Mouse (Mus musculus): ENCODE results near the gene Gm20431. TPM values are rescaled to one million over a fixed set of nuclear protein-coding genes. Genes with fewer than 3 reads are reported as not detected.

The Gm20431 gene
- polyA plus RNA-seq, 1 experiment from 2014 or later = 2.7 TPM

- peaks cover 4% of the 10 kb centered on the region for H3K4me1 ChIP-seq
- 96% methylated on average over 7 of the region's 7 CpGs for WGBS
Observed at GRCm38 (mm10) chr2:167694963-167695362, 33.7 kb upstream of the Gm20431 start.

GRCm38 (mm10) chr2:167694244-167694643, 32.9 kb upstream of the Gm20431 start:
- H3K27me3 ChIP-seq (ENCODE audit: poor library complexity, severe bottlenecking) = peaks cover 39% of the 10 kb centered on the region
- DNase-seq (ENCODE audit: extremely low spot score, low spot score) = no peak
- H3K4me1 ChIP-seq = peaks cover 11% of the 10 kb centered on the region
- H3K9me3 ChIP-seq = peaks cover 8% of the 10 kb centered on the region
- WGBS = 64% methylated on average over 1 of the region's 1 CpGs
- H3K36me3 ChIP-seq (replicated peaks) = no peaks in the 10 kb centered on the region
- H3K4me3 ChIP-seq = no peak overlapping the region
- H3K27ac ChIP-seq = no peak overlapping the region

More at GRCm38 (mm10) chr2:167694963-167695362, 33.7 kb upstream of the Gm20431 start:
- no peak overlapping the region for H3K4me3 ChIP-seq
- H3K36me3 ChIP-seq (replicated peaks) = no peaks in the 10 kb centered on the region
- peaks cover 32% of the 10 kb centered on the region for H3K27me3 ChIP-seq (ENCODE audit: poor library complexity, severe bottlenecking)
- H3K27ac ChIP-seq = no peak overlapping the region
- DNase-seq (ENCODE audit: extremely low spot score, low spot score) = no peak
- H3K9me3 ChIP-seq = peaks cover 8% of the 10 kb centered on the region

- Histone ChIP-seq H3K4me3 (no peak overlapping the region), H3K27me3 (ENCODE audit: poor library complexity, severe bottlenecking) (peaks cover 46% of the 10 kb centered on the region), H3K36me3 (replicated peaks) (no peaks in the 10 kb centered on the region), H3K27ac (no peak overlapping the region), H3K9me3 (peaks cover 8% of the 10 kb centered on the region), H3K4me1 (peaks cover 18% of the 10 kb centered on the region)
- no peak for DNase-seq (ENCODE audit: extremely low spot score, low spot score)
- WGBS = 98% methylated on average over 2 of the region's 2 CpGs
Observed at GRCm38 (mm10) chr2:167693540-167693939, 32.2 kb upstream of the Gm20431 start.

- Histone ChIP-seq H3K36me3 (replicated peaks) (no peaks in the 10 kb centered on the region), H3K4me1 (peaks cover 25% of the 10 kb centered on the region), H3K27me3 (ENCODE audit: poor library complexity, severe bottlenecking) (peaks cover 53% of the 10 kb centered on the region), H3K4me3 (no peak overlapping the region), H3K9me3 (peaks cover 8% of the 10 kb centered on the region), H3K27ac (no peak overlapping the region)
- no peak for DNase-seq (ENCODE audit: extremely low spot score, low spot score)
- 82% methylated on average over 3 of the region's 3 CpGs for WGBS
Observed at GRCm38 (mm10) chr2:167692831-167693230, 31.5 kb upstream of the Gm20431 start.

DNA sequence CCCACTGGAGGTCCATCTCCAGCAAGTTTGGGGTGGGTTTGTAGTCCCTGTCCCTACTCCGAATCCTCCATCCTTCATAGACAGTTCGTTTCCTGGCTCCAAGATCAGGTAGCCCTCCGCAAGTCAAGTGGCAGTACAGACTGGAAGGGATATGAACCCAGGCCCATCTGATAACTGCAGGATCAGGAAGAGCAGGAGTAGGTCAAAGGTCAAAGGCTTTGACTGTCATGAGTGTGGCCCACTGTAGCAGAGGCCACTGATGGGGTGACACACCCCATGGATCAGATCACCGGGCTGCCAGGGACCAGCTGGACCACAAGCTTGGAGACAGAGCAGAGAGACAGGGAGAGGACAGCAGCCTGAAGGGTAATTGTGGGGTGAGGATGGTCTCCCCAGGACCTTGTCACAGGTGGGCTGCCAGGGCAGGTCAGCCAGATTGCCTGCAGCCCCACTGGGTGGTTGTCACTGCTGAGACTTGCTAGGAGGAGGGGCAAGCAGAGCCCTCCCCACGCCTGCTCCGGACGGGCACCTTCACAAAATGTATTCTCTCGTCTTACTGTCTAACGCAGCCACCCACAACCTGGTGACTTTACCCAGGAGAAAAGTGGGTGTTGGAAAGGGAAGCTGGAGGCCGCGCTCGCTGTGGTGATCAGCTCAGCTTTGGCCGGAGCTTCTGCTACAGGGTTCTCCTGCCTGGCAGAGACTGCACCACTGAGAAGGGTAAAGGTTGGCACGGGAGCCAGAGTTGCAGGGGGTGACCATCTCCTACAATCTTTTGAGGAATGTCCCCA, 30.8 kb upstream of the Gm20431 start:
- 85% methylated on average over 14 of the region's 14 CpGs for WGBS
- no peak overlapping the region for H3K4me3 ChIP-seq
- H3K27me3 ChIP-seq (ENCODE audit: poor library complexity, severe bottlenecking) = peaks cover 61% of the 10 kb centered on the region

GRCm38 (mm10) chr2:167691410-167691809, 30.1 kb upstream of the Gm20431 start:
- DNase-seq (ENCODE audit: extremely low spot score, low spot score) = no peak
- 90% methylated on average over 6 of the region's 6 CpGs for WGBS
- Histone ChIP-seq H3K27ac (no peak overlapping the region), H3K9me3 (peaks cover 8% of the 10 kb centered on the region), H3K4me1 (peaks cover 29% of the 10 kb centered on the region), H3K4me3 (no peak overlapping the region), H3K27me3 (ENCODE audit: poor library complexity, severe bottlenecking) (peaks cover 67% of the 10 kb centered on the region), H3K36me3 (replicated peaks) (no peaks in the 10 kb centered on the region)

More for the DNA sequence above, 30.8 kb upstream of the Gm20431 start:
- H3K4me1 ChIP-seq = peaks cover 29% of the 10 kb centered on the region
- peaks cover 8% of the 10 kb centered on the region for H3K9me3 ChIP-seq
- H3K36me3 ChIP-seq (replicated peaks) = no peaks in the 10 kb centered on the region
- DNase-seq (ENCODE audit: extremely low spot score, low spot score) = no peak
- no peak overlapping the region for H3K27ac ChIP-seq

- WGBS = 84% methylated on average over 12 of the region's 12 CpGs
- H3K27ac ChIP-seq = no peak overlapping the region
- peaks cover 72% of the 10 kb centered on the region for H3K27me3 ChIP-seq (ENCODE audit: poor library complexity, severe bottlenecking)
- peaks cover 8% of the 10 kb centered on the region for H3K9me3 ChIP-seq
- DNase-seq (ENCODE audit: extremely low spot score, low spot score) = no peak
- H3K36me3 ChIP-seq (replicated peaks) = no peaks in the 10 kb centered on the region
- no peak overlapping the region for H3K4me3 ChIP-seq
- peaks cover 29% of the 10 kb centered on the region for H3K4me1 ChIP-seq
Observed at GRCm38 (mm10) chr2:167690962-167691311, 29.6 kb upstream of the Gm20431 start.

- H3K27ac ChIP-seq = no peak overlapping the region
- H3K36me3 ChIP-seq (replicated peaks) = no peaks in the 10 kb centered on the region
- peak overlapping the region; percentile 74 for H3K4me3 ChIP-seq
- DNase-seq (ENCODE audit: extremely low spot score, low spot score) = no peak
- 70% methylated on average over 15 of the region's 15 CpGs for WGBS
- peaks cover 6% of the 10 kb centered on the region for H3K9me3 ChIP-seq
- H3K4me1 ChIP-seq = peaks cover 26% of the 10 kb centered on the region
- H3K27me3 ChIP-seq (ENCODE audit: poor library complexity, severe bottlenecking) = peaks cover 78% of the 10 kb centered on the region
Observed at GRCm38 (mm10) chr2:167690219-167690961, 29.1 kb upstream of the Gm20431 start.

DNA sequence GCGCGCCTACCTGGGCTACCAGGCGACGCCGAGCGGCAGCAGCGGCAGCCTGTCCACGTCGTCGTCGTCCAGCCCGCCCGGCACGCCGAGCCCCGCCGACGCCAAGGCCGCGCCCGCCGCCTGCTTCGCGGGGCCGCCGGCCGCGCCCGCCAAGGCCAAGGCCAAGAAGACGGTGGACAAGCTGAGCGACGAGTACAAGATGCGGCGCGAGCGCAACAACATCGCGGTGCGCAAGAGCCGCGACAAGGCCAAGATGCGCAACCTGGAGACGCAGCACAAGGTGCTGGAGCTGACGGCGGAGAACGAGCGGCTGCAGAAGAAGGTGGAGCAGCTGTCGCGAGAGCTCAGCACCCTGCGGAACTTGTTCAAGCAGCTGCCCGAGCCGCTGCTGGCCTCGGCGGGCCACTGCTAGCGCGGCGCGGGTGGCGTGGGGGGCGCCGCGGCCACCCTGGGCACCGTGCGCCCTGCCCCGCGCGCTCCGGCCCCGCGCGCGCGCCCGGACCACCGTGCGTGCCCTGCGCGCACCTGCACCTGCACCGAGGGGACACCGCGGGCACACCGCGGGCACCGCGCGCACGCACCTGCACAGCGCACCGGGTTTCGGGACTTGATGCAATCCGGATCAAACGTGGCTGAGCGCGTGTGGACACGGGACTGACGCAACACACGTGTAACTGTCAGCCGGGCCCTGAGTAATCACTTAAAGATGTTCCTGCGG, 28.4 kb upstream of the Gm20431 start, which contains the start of gene Tmem189:
Tmem189 (minus strand) TSS at position 322 of the 718 bp plus-strand sequence.
- peak within 1 kb of the TSS; percentile 83 for H3K27ac ChIP-seq
- 1% methylated on average over 99 of the region's 99 CpGs for WGBS

GRCm38 (mm10) chr2:167688498-167689451, 27.5 kb upstream of the Gm20431 start, which contains the start of gene Cebpb:
Cebpb (plus strand) TSS chr2:167688915.
- H3K27ac ChIP-seq = peak within 1 kb of the TSS; percentile 83

More for the DNA sequence above, 28.4 kb upstream of the Gm20431 start, which contains the start of gene Tmem189:
- peaks cover 80% of the 10 kb centered on the region for H3K27me3 ChIP-seq (ENCODE audit: poor library complexity, severe bottlenecking)
- DNase-seq (ENCODE audit: extremely low spot score, low spot score) = peak; percentile 59
- H3K36me3 ChIP-seq (replicated peaks) = no peaks in the 10 kb centered on the region
- peaks cover 26% of the 10 kb centered on the region for H3K4me1 ChIP-seq
- H3K4me3 ChIP-seq = peak within 1 kb of the TSS; percentile 74
- H3K9me3 ChIP-seq = no peaks in the 10 kb centered on the region

GRCm38 (mm10) chr2:167688126-167688497, 26.8 kb upstream of the Gm20431 start:
- Histone ChIP-seq H3K4me3 (peak overlapping the region; percentile 74), H3K27me3 (ENCODE audit: poor library complexity, severe bottlenecking) (peaks cover 85% of the 10 kb centered on the region), H3K4me1 (peaks cover 26% of the 10 kb centered on the region), H3K9me3 (no peaks in the 10 kb centered on the region), H3K27ac (no peak overlapping the region), H3K36me3 (replicated peaks) (no peaks in the 10 kb centered on the region)
- no peak for DNase-seq (ENCODE audit: extremely low spot score, low spot score)
- 26% methylated on average over 12 of the region's 12 CpGs for WGBS

More at GRCm38 (mm10) chr2:167688498-167689451, 27.5 kb upstream of the Gm20431 start, which contains the start of gene Cebpb:
- Histone ChIP-seq H3K27me3 (ENCODE audit: poor library complexity, severe bottlenecking) (peaks cover 80% of the 10 kb centered on the region), H3K4me1 (peaks cover 26% of the 10 kb centered on the region), H3K9me3 (no peaks in the 10 kb centered on the region), H3K4me3 (peak within 1 kb of the TSS; percentile 74), H3K36me3 (replicated peaks) (no peaks in the 10 kb centered on the region)
- under 1% methylated on average over 134 of the region's 147 CpGs for WGBS
- peak; percentile 64 for DNase-seq (ENCODE audit: extremely low spot score, low spot score)

All from forebrain, embryonic 10.5 days (tissue).